Mouse (Mus musculus) midbrain, embryonic 12.5 days (tissue): ENCODE measurements around the gene Pkig. TPM values are rescaled to one million over a fixed set of nuclear protein-coding genes. Genes with fewer than 3 reads are reported as not detected.
A peak's percentile ranks its signal among the peaks of the same experiment; 100 is the strongest.
"Not testable (repeated sequence)": the region's sequence is repeated elsewhere in the genome, so short reads cannot be mapped to it uniquely, and the experiment has no call there.

ENCODE experiments used
- ATAC-seq: fragments of 200-750 bp; cut with Nextera tagmentation; 2 replicates; pipeline ENCODE4 v1.8.0; 2017; ENCODE audit warnings: low read depth, moderate TSS enrichment, moderate library complexity; ENCODE audit not compliant: low FRiP score
- H3K27ac ChIP-seq: fragments of 300-500 bp; sonication (generic); replicated peaks from 2 replicates; pipeline ENCODE4 v1.5.1; 2016; ENCODE audit warnings: mild to moderate bottlenecking
- H3K27me3 ChIP-seq: fragments of 300-500 bp; sonication (generic); 2 replicates; pipeline ENCODE4 v1.6.1; 2016; ENCODE audit warnings: mild to moderate bottlenecking
- H3K36me3 ChIP-seq: fragments of 300-500 bp; sonication (generic); 2 replicates; pipeline ENCODE4 v1.6.1; 2016
- H3K4me1 ChIP-seq: fragments of 300-500 bp; sonication (generic); 2 replicates; pipeline ENCODE4 v1.6.1; 2016
- H3K4me2 ChIP-seq: fragments of 300-500 bp; sonication (generic); replicated peaks from 2 replicates; pipeline ENCODE4 v1.6.1; 2016; ENCODE audit warnings: mild to moderate bottlenecking, moderate library complexity
- H3K4me3 ChIP-seq: fragments of 300-500 bp; sonication (generic); 2 replicates; pipeline ENCODE4 v1.5.1; 2016; ENCODE audit warnings: mild to moderate bottlenecking
- H3K9ac ChIP-seq: fragments of 300-500 bp; sonication (generic); replicated peaks from 2 replicates; pipeline ENCODE4 v1.6.1; 2016; ENCODE audit warnings: mild to moderate bottlenecking, moderate library complexity
- H3K9me3 ChIP-seq: fragments of 300-500 bp; sonication (generic); 2 replicates; pipeline ENCODE4 v1.6.1; 2016; ENCODE audit warnings: mild to moderate bottlenecking
- WGBS: fragments of 180-500 bp; shearing (Covaris S2); methylation state at CpG from one replicate; pipeline ENCODE4 v1.1.7; 2016; 5-methylcytosine and 5-hydroxymethylcytosine counted together
- polyA plus RNA-seq: library from polyadenylated mRNA; unstranded; fragments of >200 nt; fragmentation: Nextera tagmentation; extraction: Ambion mirVana; gene quantifications from 2 replicates; pipeline ENCODE4 v1.2.1, GENCODE M21; 2016

The Pkig gene
- polyA plus RNA-seq, 1 experiment from 2014 or later: 120 TPM

- H3K36me3 ChIP-seq, H3K9ac ChIP-seq, H3K4me2 ChIP-seq, H3K27me3 ChIP-seq, H3K27ac ChIP-seq, ATAC-seq, H3K4me3 ChIP-seq, H3K9me3 ChIP-seq: not testable (repeated sequence)
- H3K4me1 ChIP-seq: peaks cover 29% of the 10 kb centered on the region
- 92% methylated on average over 1 of the region's 1 CpGs for WGBS
These were observed 30.2 kb downstream of the Pkig start for GRCm38 (mm10) chr2:163688377-163688776.

- Histone ChIP-seq H3K4me1 (peaks cover 30% of the 10 kb centered on the region), H3K27me3 (no peaks in the 10 kb centered on the region), H3K4me3 (no peak overlapping the region), H3K4me2 (no peak overlapping the region), H3K27ac (no peak overlapping the region), H3K36me3 (no peaks in the 10 kb centered on the region), H3K9me3 (no peaks in the 10 kb centered on the region), H3K9ac (no peak overlapping the region)
- 83% methylated on average over 3 of the region's 3 CpGs for WGBS
- no peak for ATAC-seq
These were observed 31.6 kb downstream of the Pkig start for GRCm38 (mm10) chr2:163689771-163690170.

GRCm38 (mm10) chr2:163690409-163691304, 32.5 kb downstream of the Pkig start:
- no peak overlapping the region for H3K4me2 ChIP-seq
- WGBS: 57% methylated on average over 8 of the region's 8 CpGs
- peak; percentile 65 for ATAC-seq
- no peaks in the 10 kb centered on the region for H3K36me3 ChIP-seq
- H3K9ac ChIP-seq: 0 out of 2 replicates have a peak overlapping the region, but pooled peaks have one; percentile 31
- peaks cover 27% of the 10 kb centered on the region for H3K4me1 ChIP-seq
- H3K27me3 ChIP-seq: no peaks in the 10 kb centered on the region
- H3K9me3 ChIP-seq: no peaks in the 10 kb centered on the region
- H3K27ac ChIP-seq: peak overlapping the region; percentile 60
- H3K4me3 ChIP-seq: no peak overlapping the region

- Histone ChIP-seq H3K27me3 (no peaks in the 10 kb centered on the region), H3K4me1 (peaks cover 40% of the 10 kb centered on the region), H3K4me3 (no peak overlapping the region), H3K9me3 (no peaks in the 10 kb centered on the region), H3K27ac (no peak overlapping the region), H3K36me3 (no peaks in the 10 kb centered on the region), H3K4me2 (no peak overlapping the region), H3K9ac (no peak overlapping the region)
- ATAC-seq: no peak
- WGBS: 93% methylated on average over 6 of the region's 6 CpGs
These were observed 33.8 kb downstream of the Pkig start for GRCm38 (mm10) chr2:163691846-163692605.

- no peak for ATAC-seq
- WGBS: 84% methylated on average over 3 of the region's 3 CpGs
- no peaks in the 10 kb centered on the region for H3K9me3 ChIP-seq
- no peak overlapping the region for H3K4me3 ChIP-seq
- H3K4me1 ChIP-seq: peaks cover 46% of the 10 kb centered on the region
- H3K36me3 ChIP-seq: no peaks in the 10 kb centered on the region
- H3K27ac ChIP-seq: no peak overlapping the region
- H3K27me3 ChIP-seq: no peaks in the 10 kb centered on the region
- no peak overlapping the region for H3K9ac ChIP-seq
- H3K4me2 ChIP-seq: no peak overlapping the region
These were observed 34.9 kb downstream of the Pkig start for GRCm38 (mm10) chr2:163692873-163693612.

- ATAC-seq: no peak
- Histone ChIP-seq H3K4me1 (peaks cover 47% of the 10 kb centered on the region), H3K4me3 (no peak overlapping the region), H3K36me3 (no peaks in the 10 kb centered on the region), H3K9me3 (no peaks in the 10 kb centered on the region), H3K4me2 (no peak overlapping the region), H3K9ac (no peak overlapping the region), H3K27me3 (no peaks in the 10 kb centered on the region), H3K27ac (no peak overlapping the region)
- WGBS: 81% methylated on average over 9 of the region's 9 CpGs
These were observed 35.6 kb downstream of the Pkig start for GRCm38 (mm10) chr2:163693716-163694314.

GRCm38 (mm10) chr2:163696763-163697162, 38.6 kb downstream of the Pkig start:
- H3K4me3 ChIP-seq: no peak overlapping the region
- no peaks in the 10 kb centered on the region for H3K36me3 ChIP-seq
- H3K27me3 ChIP-seq: no peaks in the 10 kb centered on the region
- peaks cover 23% of the 10 kb centered on the region for H3K4me1 ChIP-seq
- WGBS: 26% methylated on average over 2 of the region's 2 CpGs
- H3K4me2 ChIP-seq: no peak overlapping the region
- ATAC-seq: no peak
- H3K9ac ChIP-seq: no peak overlapping the region
- H3K9me3 ChIP-seq: no peaks in the 10 kb centered on the region
- no peak overlapping the region for H3K27ac ChIP-seq

- H3K27me3 ChIP-seq: no peaks in the 10 kb centered on the region
- H3K9ac ChIP-seq: no peak overlapping the region
- no peak overlapping the region for H3K4me2 ChIP-seq
- H3K27ac ChIP-seq: no peak overlapping the region; the same call in 1 of the 2 replicates
- H3K36me3 ChIP-seq: no peaks in the 10 kb centered on the region
- ATAC-seq: no peak
- H3K9me3 ChIP-seq: no peaks in the 10 kb centered on the region
- 59% methylated on average over 16 of the region's 16 CpGs for WGBS
- no peak overlapping the region for H3K4me3 ChIP-seq
- H3K4me1 ChIP-seq: peaks cover 23% of the 10 kb centered on the region
These were observed 39.7 kb downstream of the Pkig start for GRCm38 (mm10) chr2:163697764-163698480.

GRCm38 (mm10) chr2:163699078-163699780, 41.0 kb downstream of the Pkig start:
- Histone ChIP-seq H3K4me2 (no peak overlapping the region), H3K36me3 (peaks cover 6% of the 10 kb centered on the region; the same call in 1 of the 2 replicates), H3K9ac (no peak overlapping the region), H3K4me1 (peaks cover 20% of the 10 kb centered on the region), H3K27me3 (no peaks in the 10 kb centered on the region), H3K9me3 (no peaks in the 10 kb centered on the region), H3K4me3 (no peak overlapping the region), H3K27ac (no peak overlapping the region; the same call in 1 of the 2 replicates)
- ATAC-seq: no peak
- WGBS: 80% methylated on average over 11 of the region's 11 CpGs

- ATAC-seq: no peak
- Histone ChIP-seq H3K9ac (no peak overlapping the region), H3K27ac (no peak overlapping the region)
These were observed 44.2 kb downstream of the Pkig start for GRCm38 (mm10) chr2:163702431-163702830.

More at GRCm38 (mm10) chr2:163702431-163702830, 44.2 kb downstream of the Pkig start:
- Histone ChIP-seq H3K4me2 (no peak overlapping the region), H3K4me1 (0 out of 2 replicates have a peak, but pooled peaks cover 6% of the 10 kb centered on the region), H3K4me3 (no peak overlapping the region), H3K9me3 (no peaks in the 10 kb centered on the region), H3K36me3 (peaks cover 20% of the 10 kb centered on the region; the same call in 1 of the 2 replicates), H3K27me3 (no peaks in the 10 kb centered on the region)
- WGBS: 76% methylated on average over 7 of the region's 7 CpGs
